Mouse (Mus musculus) layer of hippocampus, adult 9-10 months (tissue): ENCODE measurements around the gene 1810049J17Rik.
"Not testable (repeated sequence)": the region's sequence is repeated elsewhere in the genome, so short reads cannot be mapped to it uniquely, and the experiment has no call there.

Experiments used
- DNase-seq: peaks from one replicate; pipeline ENCODE4 v3.0.0; 2022; ENCODE audit warnings: low spot score

The 1810049J17Rik gene

GRCm38 (mm10) chr15:12321788-12322621, at the start of gene 1810049J17Rik:
TSS of gene 1810049J17Rik (minus strand) at chr15:12321899.
- no peak for DNase-seq

- DNase-seq = peak; percentile 67
These were observed 49.5 kb upstream of the 1810049J17Rik start for GRCm38 (mm10) chr15:12371183-12371582.

GRCm38 (mm10) chr15:12370096-12370495, 48.4 kb upstream of the 1810049J17Rik start:
- DNase-seq = no peak

GRCm38 (mm10) chr15:12368850-12369249, 47.2 kb upstream of the 1810049J17Rik start:
- no peak for DNase-seq

- no peak for DNase-seq
These were observed 46.7 kb upstream of the 1810049J17Rik start for GRCm38 (mm10) chr15:12368357-12368756.

GRCm38 (mm10) chr15:12367306-12368080, 45.8 kb upstream of the 1810049J17Rik start:
- DNase-seq = no peak

- not testable (repeated sequence) for DNase-seq
These were observed 45.0 kb upstream of the 1810049J17Rik start for GRCm38 (mm10) chr15:12366580-12367305.

GRCm38 (mm10) chr15:12366072-12366469, 44.4 kb upstream of the 1810049J17Rik start:
- DNase-seq = peak; percentile 65

GRCm38 (mm10) chr15:12365416-12366071, 43.8 kb upstream of the 1810049J17Rik start:
- DNase-seq = no peak

- DNase-seq = no peak
These were observed 42.4 kb upstream of the 1810049J17Rik start for GRCm38 (mm10) chr15:12364096-12364495.

GRCm38 (mm10) chr15:12362701-12363040, 41.0 kb upstream of the 1810049J17Rik start:
- DNase-seq = no peak

GRCm38 (mm10) chr15:12362001-12362700, 40.5 kb upstream of the 1810049J17Rik start:
- DNase-seq = peak; percentile 22

- DNase-seq = no peak
These were observed 39.0 kb upstream of the 1810049J17Rik start for GRCm38 (mm10) chr15:12360519-12361212.

- no peak for DNase-seq
These were observed 36.7 kb upstream of the 1810049J17Rik start for GRCm38 (mm10) chr15:12358384-12358783.

- DNase-seq = no peak
These were observed 35.8 kb upstream of the 1810049J17Rik start for GRCm38 (mm10) chr15:12357459-12357858.

- no peak for DNase-seq
These were observed 34.2 kb upstream of the 1810049J17Rik start for GRCm38 (mm10) chr15:12355907-12356306.

GRCm38 (mm10) chr15:12355261-12355660, 33.6 kb upstream of the 1810049J17Rik start:
- DNase-seq = no peak

GRCm38 (mm10) chr15:12354281-12354810, 32.6 kb upstream of the 1810049J17Rik start:
- no peak for DNase-seq

- no peak for DNase-seq
These were observed 29.8 kb upstream of the 1810049J17Rik start for GRCm38 (mm10) chr15:12351470-12351869.

GRCm38 (mm10) chr15:12349840-12350239, 28.1 kb upstream of the 1810049J17Rik start:
- DNase-seq = no peak
